Mouse (Mus musculus): ENCODE measurements at regions not wholly inside any gene's neighbourhood (a gene's known extent, or its start where the extent isn't known, plus 50 kb on each side); places are given as distances from the start of the nearest gene placed in this dataset.
"Not testable (repeated sequence)": the region's sequence is repeated elsewhere in the genome, so short reads cannot be mapped to it uniquely, and the experiment has no call there.

- intact Hi-C loops (cut with DNase I), result no loop called here
These were observed 58.8 kb downstream of the Emx2 start for GRCm38 (mm10) chr19:59516957-59517356.

GRCm38 (mm10) chr19:59519156-59519555, 61.0 kb downstream of the Emx2 start:
- intact Hi-C loops (cut with DNase I), result no loop called here

More at GRCm38 (mm10) chr19:59516957-59517356, 58.8 kb downstream of the Emx2 start:
- DNase-seq (ENCODE audit: extremely low spot score in 1 of 2, low spot score in 2 of 2), result no peak

DNA sequence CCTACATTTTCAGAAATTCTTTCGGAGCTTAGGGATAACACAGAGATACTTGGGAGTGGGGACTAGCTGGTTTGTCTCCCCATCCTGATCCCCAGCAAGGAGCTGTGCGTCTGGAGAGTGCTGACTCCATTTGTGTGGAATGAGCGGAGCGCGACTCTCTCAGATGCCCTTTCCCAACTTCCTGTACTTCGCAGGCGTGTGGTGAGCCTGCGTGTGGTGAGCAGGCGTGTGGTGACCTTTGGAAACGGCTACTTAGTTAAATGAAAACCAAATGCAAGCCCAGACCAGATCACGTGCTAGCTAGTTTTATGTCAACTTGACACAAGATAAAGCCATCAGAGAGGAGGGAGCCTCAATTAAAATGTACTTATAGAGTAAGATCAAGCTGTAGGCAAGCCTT, 64.0 kb downstream of the Emx2 start:
- intact Hi-C loops (cut with DNase I), result no loop called here
- no peak for DNase-seq (ENCODE audit: extremely low spot score in 1 of 2, low spot score in 2 of 2)

More at GRCm38 (mm10) chr19:59519156-59519555, 61.0 kb downstream of the Emx2 start:
- peak in 1 of 2 experiments; percentile 8 for DNase-seq (ENCODE audit: extremely low spot score in 1 of 2, low spot score in 2 of 2)

- intact Hi-C loops (cut with DNase I), result no loop called here
- DNase-seq (ENCODE audit: extremely low spot score in 1 of 2, low spot score in 2 of 2), result no peak
These were observed 65.2 kb downstream of the Emx2 start for GRCm38 (mm10) chr19:59523356-59523755.

DNA sequence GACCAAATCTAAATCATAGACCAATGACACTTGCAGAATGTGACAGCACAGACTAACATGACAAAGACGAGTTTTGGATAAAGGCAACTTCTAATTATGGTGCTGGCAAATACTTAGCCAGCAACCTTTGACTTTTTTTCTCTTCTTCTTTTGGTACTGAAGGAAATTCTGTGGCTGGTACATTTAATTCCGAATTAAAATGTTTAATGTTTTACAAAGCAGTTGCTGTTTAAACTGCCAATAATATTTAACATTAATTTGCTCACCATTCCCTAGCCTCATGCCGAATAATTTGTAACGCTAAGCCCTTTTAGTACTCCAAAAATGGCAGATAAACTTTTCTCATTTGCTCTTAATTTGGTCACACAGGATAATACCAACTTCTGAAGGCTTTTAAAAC, 105.9 kb downstream of the Emx2 start:
- intact Hi-C loops (cut with DNase I), result no loop called here
- DNase-seq (ENCODE audit: extremely low spot score in 1 of 2, low spot score in 2 of 2), result no peak

DNA sequence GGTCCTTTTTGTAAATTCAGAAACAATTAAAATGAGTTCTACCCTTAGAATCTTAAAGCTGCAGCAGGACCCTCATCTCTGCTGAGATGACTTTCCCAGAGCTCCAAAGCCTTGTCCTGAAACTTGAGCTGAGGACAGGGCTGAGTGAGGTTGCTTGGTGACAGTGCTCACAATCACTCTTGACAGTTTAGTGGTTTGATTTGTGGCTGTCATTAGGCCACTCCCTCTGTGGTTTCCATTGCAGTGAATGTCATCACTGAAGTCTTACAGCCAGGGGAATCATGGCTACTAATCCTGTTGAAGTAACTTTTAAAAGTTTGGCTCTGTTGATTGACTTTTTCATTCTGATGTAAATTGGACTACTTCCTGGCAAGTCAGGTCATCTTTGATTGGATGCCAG, 110.7 kb downstream of the Emx2 start:
- DNase-seq (ENCODE audit: extremely low spot score in 1 of 2, low spot score in 2 of 2), result no peak
- intact Hi-C loops (cut with DNase I), result no loop called here

DNA sequence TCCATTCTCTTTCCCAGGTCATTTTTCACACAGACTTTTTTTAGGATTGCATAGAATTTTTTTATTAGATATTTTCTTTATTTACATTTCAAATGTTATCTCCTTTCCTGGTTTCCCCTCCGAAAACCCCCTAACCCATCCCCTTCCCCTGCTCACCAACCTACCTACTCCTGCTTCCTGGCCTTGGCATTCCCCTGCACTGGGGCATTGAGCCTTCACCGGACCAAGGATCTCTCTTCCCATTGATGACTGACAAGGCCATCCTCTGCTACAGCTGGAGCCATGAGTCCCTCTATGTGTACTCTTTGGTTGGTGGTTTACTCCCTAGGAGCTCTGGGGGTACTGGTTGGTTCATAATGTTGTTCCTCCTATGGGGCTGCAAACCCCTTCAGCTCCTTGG, 111.4 kb downstream of the Emx2 start:
- not testable (repeated sequence) for DNase-seq (ENCODE audit: extremely low spot score in 1 of 2, low spot score in 2 of 2)

DNA sequence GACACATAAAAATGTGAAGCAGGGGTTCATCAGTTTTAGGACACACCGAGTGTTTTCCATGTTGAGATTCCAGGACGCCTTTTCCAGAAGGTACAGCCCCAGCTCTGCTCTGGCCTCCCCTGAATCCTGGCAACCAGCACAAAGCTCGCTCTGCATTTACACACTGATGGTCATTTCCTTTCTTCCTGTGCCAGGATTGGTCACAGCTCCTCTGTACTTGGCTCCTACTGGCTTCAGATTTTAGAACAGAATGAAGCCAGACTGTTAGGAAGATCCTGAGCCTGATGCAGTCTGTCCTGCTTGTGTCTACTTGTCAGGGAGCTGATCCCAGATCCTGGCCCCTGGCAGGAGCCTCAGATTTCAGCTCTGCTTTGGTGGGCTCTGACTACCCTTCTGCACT, 116.2 kb downstream of the Emx2 start:
- peak in 1 of 2 experiments; percentile 17 for DNase-seq (ENCODE audit: extremely low spot score in 1 of 2, low spot score in 2 of 2)
- intact Hi-C loops (cut with DNase I), result no loop called here

More for the DNA sequence above, 111.4 kb downstream of the Emx2 start:
- intact Hi-C loops (cut with DNase I), result not testable (repeated sequence)

DNA sequence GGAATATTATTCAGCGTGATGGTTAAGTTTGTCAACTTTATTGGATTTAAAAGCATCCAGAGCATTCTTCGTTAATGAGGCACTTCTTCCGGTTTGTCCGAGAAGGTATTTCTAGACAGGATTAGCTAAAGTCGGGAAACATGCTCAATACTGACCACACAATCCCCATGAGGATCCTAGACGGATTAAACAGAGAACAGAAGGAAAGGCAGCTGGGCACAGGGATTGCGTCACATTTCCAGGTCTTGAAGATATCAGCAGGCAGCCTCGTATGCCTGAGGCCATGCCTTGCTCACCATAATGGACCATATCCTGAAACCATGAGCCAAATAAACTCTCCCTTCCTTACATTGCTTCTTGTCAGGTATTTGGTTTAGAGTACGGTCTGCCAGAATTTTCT, 119.7 kb downstream of the Emx2 start:
- intact Hi-C loops (cut with DNase I), result no loop called here
- DNase-seq (ENCODE audit: extremely low spot score in 1 of 2, low spot score in 2 of 2), result no peak

DNA sequence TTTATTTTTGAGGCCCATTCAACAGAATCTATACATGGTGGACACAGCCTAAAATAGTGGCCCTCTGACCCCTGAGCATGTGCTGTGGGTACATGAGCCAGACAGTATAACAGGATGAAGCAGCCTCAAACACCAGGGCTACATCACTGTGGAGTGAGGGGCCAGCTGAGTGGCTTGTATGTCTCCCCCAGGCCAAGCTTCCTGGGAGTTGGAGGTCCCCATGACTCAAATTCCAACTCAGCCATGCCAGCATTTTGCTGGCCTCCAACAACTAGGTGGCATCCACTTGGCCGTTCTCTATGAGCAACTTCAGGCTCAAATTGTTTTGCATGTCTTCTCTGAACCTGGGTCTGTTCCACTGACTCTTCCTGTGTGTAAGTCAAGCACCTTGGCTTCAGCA, 121.5 kb downstream of the Emx2 start:
- intact Hi-C loops (cut with DNase I), result no loop called here
- DNase-seq (ENCODE audit: extremely low spot score in 1 of 2, low spot score in 2 of 2), result no peak

DNA sequence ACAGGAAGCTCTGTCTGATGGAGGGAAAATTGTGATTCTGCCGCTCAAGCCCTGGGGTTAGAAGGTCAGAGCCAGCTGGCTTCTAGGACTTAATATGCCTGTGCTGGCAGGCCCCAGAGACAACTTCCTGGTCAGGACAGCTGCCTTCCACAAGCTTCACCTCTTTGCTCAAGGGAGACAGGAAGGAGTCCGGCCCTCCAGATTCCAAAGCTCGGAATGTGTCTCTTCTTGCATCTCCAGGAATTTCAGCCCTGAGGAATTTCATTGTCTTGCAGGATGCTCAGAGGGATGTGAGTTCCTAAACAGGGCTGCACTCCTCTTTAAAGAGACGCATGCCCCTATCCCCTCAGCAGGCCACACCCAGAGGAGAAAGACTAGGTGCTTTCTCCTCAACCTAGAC, 127.7 kb downstream of the Emx2 start:
- intact Hi-C loops (cut with DNase I), result no loop called here
- no peak for DNase-seq (ENCODE audit: extremely low spot score in 1 of 2, low spot score in 2 of 2)

GRCm38 (mm10) chr19:59587303-59587702, 129.1 kb downstream of the Emx2 start:
- intact Hi-C loops (cut with DNase I), result no loop called here
- no peak for DNase-seq (ENCODE audit: extremely low spot score in 1 of 2, low spot score in 2 of 2)

- peak in 1 of 2 experiments; percentile 69 for DNase-seq (ENCODE audit: extremely low spot score in 1 of 2, low spot score in 2 of 2)
- intact Hi-C loops (cut with DNase I), result no loop called here
These were observed 129.9 kb downstream of the Emx2 start for GRCm38 (mm10) chr19:59588068-59588522.

GRCm38 (mm10) chr19:59590021-59590420, 131.8 kb downstream of the Emx2 start:
- DNase-seq (ENCODE audit: extremely low spot score in 1 of 2, low spot score in 2 of 2), result no peak
- intact Hi-C loops (cut with DNase I), result no loop called here

DNA sequence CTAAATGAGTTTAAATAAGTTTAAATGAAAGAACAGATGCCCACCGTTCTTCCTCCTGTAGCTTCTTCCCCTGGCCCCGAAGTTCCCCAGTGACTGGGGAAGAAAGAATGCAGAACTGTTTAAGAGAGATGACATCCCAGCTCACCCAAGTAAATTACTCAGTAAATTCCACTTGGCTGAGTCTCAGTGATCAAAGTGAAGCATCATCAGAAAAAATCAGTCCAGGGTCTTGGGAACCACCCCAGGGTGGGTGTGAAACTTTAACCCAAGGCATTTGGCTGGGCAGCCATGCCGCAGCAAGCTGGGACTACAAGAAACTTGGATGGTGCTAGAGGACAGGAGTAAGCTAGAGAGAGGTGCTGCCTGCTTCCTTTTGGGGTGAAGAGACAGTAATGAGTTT, 133.9 kb downstream of the Emx2 start:
- no peak for DNase-seq (ENCODE audit: extremely low spot score in 1 of 2, low spot score in 2 of 2)
- intact Hi-C loops (cut with DNase I), result no loop called here

GRCm38 (mm10) chr19:59624288-59624795, 166.2 kb downstream of the Emx2 start:
- DNase-seq (ENCODE audit: extremely low spot score in 1 of 2, low spot score in 2 of 2), result no peak
- intact Hi-C loops (cut with DNase I), result no loop called here

- intact Hi-C loops (cut with DNase I), result no loop called here
- no peak for DNase-seq (ENCODE audit: extremely low spot score in 1 of 2, low spot score in 2 of 2)
These were observed 169.5 kb downstream of the Emx2 start for GRCm38 (mm10) chr19:59627681-59628080.

GRCm38 (mm10) chr19:59628296-59629160, 170.4 kb downstream of the Emx2 start:
- no peak for DNase-seq (ENCODE audit: extremely low spot score in 1 of 2, low spot score in 2 of 2)
- intact Hi-C loops (cut with DNase I), result no loop called here

GRCm38 (mm10) chr19:59629161-59629445, 170.9 kb downstream of the Emx2 start:
- DNase-seq (ENCODE audit: extremely low spot score in 1 of 2, low spot score in 2 of 2), result no peak
- intact Hi-C loops (cut with DNase I), result no loop called here

GRCm38 (mm10) chr19:59630095-59630494, 171.9 kb downstream of the Emx2 start:
- intact Hi-C loops (cut with DNase I), result no loop called here

DNA sequence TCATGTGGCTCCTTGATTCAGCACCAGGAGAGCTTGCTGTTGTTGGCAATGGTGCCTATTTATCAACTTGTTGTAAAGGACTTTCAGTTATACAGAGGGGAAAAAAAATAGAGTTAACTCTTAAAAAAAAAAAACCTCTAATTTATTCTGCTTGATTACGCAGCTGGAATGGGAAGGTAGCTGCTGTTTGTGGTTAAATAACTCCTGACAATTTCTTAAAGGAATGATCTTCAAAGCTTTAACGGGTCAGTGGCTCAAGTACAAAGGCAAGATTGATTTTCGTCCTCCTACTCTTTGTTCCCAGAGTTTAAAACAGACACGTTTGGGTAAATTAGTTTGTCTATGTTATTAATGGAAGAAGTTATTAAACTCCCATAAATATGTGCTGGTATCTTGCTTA, 172.5 kb downstream of the Emx2 start:
- no peak for DNase-seq (ENCODE audit: extremely low spot score in 1 of 2, low spot score in 2 of 2)
- intact Hi-C loops (cut with DNase I), result no loop called here

More at GRCm38 (mm10) chr19:59630095-59630494, 171.9 kb downstream of the Emx2 start:
- no peak for DNase-seq (ENCODE audit: extremely low spot score in 1 of 2, low spot score in 2 of 2)

All from left cerebral cortex, postnatal 10 days (tissue).